Mouse (Mus musculus) bone marrow macrophage, adult 2 months (primary cell): ENCODE results near the gene 2700081O15Rik.

Experiments used
- CTCF ChIP-seq: IDR thresholded peaks from 2 replicates; pipeline ENCODE4 v1.5.1; 2012; ENCODE audit warnings: low read depth, mild to moderate bottlenecking, low read length, moderate library complexity
- POLR2A ChIP-seq: IDR thresholded peaks from 2 replicates; pipeline ENCODE4 v1.6.1; 2012; ENCODE audit warnings: mild to moderate bottlenecking, low read depth, low read length, borderline replicate concordance

DNA sequence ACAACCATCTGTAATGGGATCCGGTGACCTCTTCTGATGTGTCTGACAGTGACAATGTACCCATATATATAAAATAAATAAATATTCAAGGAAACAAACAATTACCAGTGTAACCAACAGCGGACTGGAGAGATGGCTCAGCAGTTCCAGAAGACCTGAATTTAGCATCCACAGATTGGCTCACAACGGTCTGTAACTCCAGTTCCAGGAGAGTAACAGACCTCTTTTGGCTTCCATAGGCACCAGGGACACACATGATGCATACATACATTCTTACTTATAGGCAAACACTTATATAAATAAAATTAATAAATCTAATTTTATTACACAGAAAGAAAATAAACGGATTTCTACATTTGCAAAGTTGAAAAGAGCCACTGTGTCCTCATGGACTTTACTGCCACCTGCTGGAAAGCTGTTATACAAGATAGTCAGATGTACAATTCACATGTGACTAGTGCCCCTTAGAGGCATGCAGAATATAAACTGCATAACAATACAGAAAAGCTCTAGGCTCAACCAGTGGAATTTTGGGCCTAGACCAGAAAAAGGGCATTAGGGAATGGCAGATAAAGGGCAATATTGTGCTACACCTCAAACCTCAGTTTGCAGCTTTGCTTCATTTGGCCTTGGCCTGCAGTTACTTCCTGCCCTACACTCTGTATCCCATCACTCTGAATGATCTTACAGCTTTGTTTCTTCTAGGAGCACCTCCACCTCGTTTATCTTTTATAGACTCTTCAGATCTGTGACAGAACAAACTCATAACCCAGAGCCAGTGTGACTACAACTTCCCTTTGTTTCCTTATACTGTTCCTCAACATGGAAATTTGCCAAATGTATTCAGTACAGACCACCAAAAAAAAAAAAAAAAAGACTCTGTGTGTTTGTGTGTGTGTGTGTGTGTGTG lies 18.9 kb downstream of the 2700081O15Rik start:
- TF ChIP-seq CTCF (no peak), POLR2A (no peak)
